Mouse (Mus musculus): Measurements from ENCODE around the gene Tnfrsf21. TPM values are rescaled to one million over a fixed set of nuclear protein-coding genes. Genes with fewer than 3 reads are reported as not detected.

The Tnfrsf21 gene
- polyA plus RNA-seq, 1 experiment from 2014 or later, result 11.8 TPM

GRCm38 (mm10) chr17:43032489-43033036 lies 16.2 kb downstream of the Tnfrsf21 start:
- no peaks in the 10 kb centered on the region for H3K9me3 ChIP-seq (replicated peaks; ENCODE audit: control insufficient read depth, low read length)
- no peaks in the 10 kb centered on the region for H3K4me1 ChIP-seq (ENCODE audit: control insufficient read depth, insufficient read depth, low read length)
- whole genome bisulfite sequencing (ENCODE audit: insufficient replicate concordance), result 70% methylated on average over 8 of the region's 8 CpGs
- no peak overlapping the region for H3K4me3 ChIP-seq (ENCODE audit: low read depth, low read length)
- no peak for ATAC-seq (replicated peaks; ENCODE audit: insufficient number of reproducible peaks, low FRiP score, low TSS enrichment)
- no peaks in the 10 kb centered on the region for H3K36me3 ChIP-seq (ENCODE audit: control insufficient read depth, insufficient read depth, low read length)
- no peaks in the 10 kb centered on the region for H3K27me3 ChIP-seq (ENCODE audit: control insufficient read depth, insufficient read depth, low read length)
- no peak overlapping the region for H3K4me2 ChIP-seq
- no peak overlapping the region for H3K9ac ChIP-seq (ENCODE audit: low read depth, low read length)
- no peak overlapping the region for H3K27ac ChIP-seq (ENCODE audit: low read depth, low read length)

GRCm38 (mm10) chr17:43035386-43035785 lies 19.0 kb downstream of the Tnfrsf21 start:
- no peak overlapping the region for H3K4me2 ChIP-seq
- 93% methylated on average over 2 of the region's 2 CpGs for WGBS (ENCODE audit: insufficient replicate concordance)
- no peaks in the 10 kb centered on the region for H3K27me3 ChIP-seq (ENCODE audit: control insufficient read depth, insufficient read depth, low read length)
- peaks cover 3% of the 10 kb centered on the region for H3K36me3 ChIP-seq (ENCODE audit: control insufficient read depth, insufficient read depth, low read length)
- no peak for ATAC-seq (replicated peaks; ENCODE audit: insufficient number of reproducible peaks, low FRiP score, low TSS enrichment)
- no peak overlapping the region for H3K27ac ChIP-seq (ENCODE audit: low read depth, low read length)
- H3K4me1 ChIP-seq (ENCODE audit: control insufficient read depth, insufficient read depth, low read length), result no peaks in the 10 kb centered on the region
- no peak overlapping the region for H3K9ac ChIP-seq (ENCODE audit: low read depth, low read length)
- no peak overlapping the region for H3K4me3 ChIP-seq (ENCODE audit: low read depth, low read length)
- H3K9me3 ChIP-seq (replicated peaks; ENCODE audit: control insufficient read depth, low read length), result no peaks in the 10 kb centered on the region

GRCm38 (mm10) chr17:43036058-43036757 lies 19.9 kb downstream of the Tnfrsf21 start:
- WGBS (ENCODE audit: insufficient replicate concordance), result 82% methylated on average over 10 of the region's 10 CpGs
- no peaks in the 10 kb centered on the region for H3K27me3 ChIP-seq (ENCODE audit: control insufficient read depth, insufficient read depth, low read length)
- peaks cover 3% of the 10 kb centered on the region for H3K36me3 ChIP-seq (ENCODE audit: control insufficient read depth, insufficient read depth, low read length)
- no peak overlapping the region for H3K4me2 ChIP-seq
- H3K9me3 ChIP-seq (replicated peaks; ENCODE audit: control insufficient read depth, low read length), result no peaks in the 10 kb centered on the region
- ATAC-seq (replicated peaks; ENCODE audit: insufficient number of reproducible peaks, low FRiP score, low TSS enrichment), result no peak
- H3K27ac ChIP-seq (ENCODE audit: low read depth, low read length), result no peak overlapping the region
- no peak overlapping the region for H3K4me3 ChIP-seq (ENCODE audit: low read depth, low read length)
- no peaks in the 10 kb centered on the region for H3K4me1 ChIP-seq (ENCODE audit: control insufficient read depth, insufficient read depth, low read length)
- H3K9ac ChIP-seq (ENCODE audit: low read depth, low read length), result no peak overlapping the region

GRCm38 (mm10) chr17:43040571-43040970 lies 24.2 kb downstream of the Tnfrsf21 start:
- WGBS (ENCODE audit: insufficient replicate concordance), result 80% methylated on average over 3 of the region's 3 CpGs

GRCm38 (mm10) chr17:43050619-43051018 lies 34.3 kb downstream of the Tnfrsf21 start:
- WGBS (ENCODE audit: insufficient replicate concordance), result 98% methylated on average over 2 of the region's 2 CpGs
- no peak overlapping the region for H3K27ac ChIP-seq (ENCODE audit: low read depth, low read length)

More at GRCm38 (mm10) chr17:43040571-43040970, 24.2 kb downstream of the Tnfrsf21 start:
- Histone ChIP-seq H3K9ac (ENCODE audit: low read depth, low read length) (no peak overlapping the region), H3K4me3 (ENCODE audit: low read depth, low read length) (no peak overlapping the region), H3K27ac (ENCODE audit: low read depth, low read length) (no peak overlapping the region), H3K9me3 (replicated peaks; ENCODE audit: control insufficient read depth, low read length) (no peaks in the 10 kb centered on the region), H3K4me1 (ENCODE audit: control insufficient read depth, insufficient read depth, low read length) (no peaks in the 10 kb centered on the region), H3K27me3 (ENCODE audit: control insufficient read depth, insufficient read depth, low read length) (no peaks in the 10 kb centered on the region), H3K4me2 (no peak overlapping the region), H3K36me3 (ENCODE audit: control insufficient read depth, insufficient read depth, low read length) (peaks cover 3% of the 10 kb centered on the region)
- ATAC-seq (replicated peaks; ENCODE audit: insufficient number of reproducible peaks, low FRiP score, low TSS enrichment), result no peak

GRCm38 (mm10) chr17:43052791-43053190 lies 36.4 kb downstream of the Tnfrsf21 start:
- H3K9ac ChIP-seq (ENCODE audit: low read depth, low read length), result no peak overlapping the region
- 95% methylated on average over 1 of the region's 1 CpGs for WGBS (ENCODE audit: insufficient replicate concordance)
- no peak for ATAC-seq (replicated peaks; ENCODE audit: insufficient number of reproducible peaks, low FRiP score, low TSS enrichment)
- H3K27ac ChIP-seq (ENCODE audit: low read depth, low read length), result no peak overlapping the region
- no peak overlapping the region for H3K4me2 ChIP-seq
- no peaks in the 10 kb centered on the region for H3K9me3 ChIP-seq (replicated peaks; ENCODE audit: control insufficient read depth, low read length)
- no peaks in the 10 kb centered on the region for H3K27me3 ChIP-seq (ENCODE audit: control insufficient read depth, insufficient read depth, low read length)
- H3K36me3 ChIP-seq (ENCODE audit: control insufficient read depth, insufficient read depth, low read length), result no peaks in the 10 kb centered on the region
- H3K4me3 ChIP-seq (ENCODE audit: low read depth, low read length), result no peak overlapping the region
- H3K4me1 ChIP-seq (ENCODE audit: control insufficient read depth, insufficient read depth, low read length), result no peaks in the 10 kb centered on the region; the same call in 1 of the 2 replicates

More at GRCm38 (mm10) chr17:43050619-43051018, 34.3 kb downstream of the Tnfrsf21 start:
- H3K9ac ChIP-seq (ENCODE audit: low read depth, low read length), result no peak overlapping the region
- H3K4me3 ChIP-seq (ENCODE audit: low read depth, low read length), result no peak overlapping the region
- H3K4me2 ChIP-seq, result no peak overlapping the region
- H3K9me3 ChIP-seq (replicated peaks; ENCODE audit: control insufficient read depth, low read length), result no peaks in the 10 kb centered on the region
- no peaks in the 10 kb centered on the region; the same call in 1 of the 2 replicates for H3K4me1 ChIP-seq (ENCODE audit: control insufficient read depth, insufficient read depth, low read length)
- no peak for ATAC-seq (replicated peaks; ENCODE audit: insufficient number of reproducible peaks, low FRiP score, low TSS enrichment)
- no peaks in the 10 kb centered on the region for H3K27me3 ChIP-seq (ENCODE audit: control insufficient read depth, insufficient read depth, low read length)
- H3K36me3 ChIP-seq (ENCODE audit: control insufficient read depth, insufficient read depth, low read length), result no peaks in the 10 kb centered on the region

GRCm38 (mm10) chr17:43053943-43054342 lies 37.6 kb downstream of the Tnfrsf21 start:
- ATAC-seq (replicated peaks; ENCODE audit: insufficient number of reproducible peaks, low FRiP score, low TSS enrichment), result no peak
- Histone ChIP-seq H3K4me3 (ENCODE audit: low read depth, low read length) (no peak overlapping the region), H3K9ac (ENCODE audit: low read depth, low read length) (no peak overlapping the region), H3K36me3 (ENCODE audit: control insufficient read depth, insufficient read depth, low read length) (no peaks in the 10 kb centered on the region), H3K9me3 (replicated peaks; ENCODE audit: control insufficient read depth, low read length) (no peaks in the 10 kb centered on the region), H3K4me2 (no peak overlapping the region), H3K27me3 (ENCODE audit: control insufficient read depth, insufficient read depth, low read length) (no peaks in the 10 kb centered on the region), H3K4me1 (ENCODE audit: control insufficient read depth, insufficient read depth, low read length) (peaks cover 3% of the 10 kb centered on the region; the same call in 1 of the 2 replicates), H3K27ac (ENCODE audit: low read depth, low read length) (no peak overlapping the region)
- 96% methylated on average over 10 of the region's 10 CpGs for WGBS (ENCODE audit: insufficient replicate concordance)

GRCm38 (mm10) chr17:43058277-43059025 lies 42.1 kb downstream of the Tnfrsf21 start:
- no peak for ATAC-seq (replicated peaks; ENCODE audit: insufficient number of reproducible peaks, low FRiP score, low TSS enrichment)
- 0 out of 2 replicates have a peak overlapping the region, but pooled peaks have one; percentile 15 for H3K4me2 ChIP-seq
- peaks cover 3% of the 10 kb centered on the region; the same call in 1 of the 2 replicates for H3K4me1 ChIP-seq (ENCODE audit: control insufficient read depth, insufficient read depth, low read length)
- H3K27ac ChIP-seq (ENCODE audit: low read depth, low read length), result no peak overlapping the region
- H3K4me3 ChIP-seq (ENCODE audit: low read depth, low read length), result no peak overlapping the region
- H3K9me3 ChIP-seq (replicated peaks; ENCODE audit: control insufficient read depth, low read length), result no peaks in the 10 kb centered on the region
- H3K27me3 ChIP-seq (ENCODE audit: control insufficient read depth, insufficient read depth, low read length), result no peaks in the 10 kb centered on the region
- 39% methylated on average over 11 of the region's 11 CpGs for WGBS (ENCODE audit: insufficient replicate concordance)
- no peak overlapping the region for H3K9ac ChIP-seq (ENCODE audit: low read depth, low read length)
- no peaks in the 10 kb centered on the region for H3K36me3 ChIP-seq (ENCODE audit: control insufficient read depth, insufficient read depth, low read length)
